Mouse (Mus musculus): ENCODE results near the gene Eps8l1.
A peak's percentile ranks its signal among the peaks of the same experiment; 100 is the strongest.

DNA sequence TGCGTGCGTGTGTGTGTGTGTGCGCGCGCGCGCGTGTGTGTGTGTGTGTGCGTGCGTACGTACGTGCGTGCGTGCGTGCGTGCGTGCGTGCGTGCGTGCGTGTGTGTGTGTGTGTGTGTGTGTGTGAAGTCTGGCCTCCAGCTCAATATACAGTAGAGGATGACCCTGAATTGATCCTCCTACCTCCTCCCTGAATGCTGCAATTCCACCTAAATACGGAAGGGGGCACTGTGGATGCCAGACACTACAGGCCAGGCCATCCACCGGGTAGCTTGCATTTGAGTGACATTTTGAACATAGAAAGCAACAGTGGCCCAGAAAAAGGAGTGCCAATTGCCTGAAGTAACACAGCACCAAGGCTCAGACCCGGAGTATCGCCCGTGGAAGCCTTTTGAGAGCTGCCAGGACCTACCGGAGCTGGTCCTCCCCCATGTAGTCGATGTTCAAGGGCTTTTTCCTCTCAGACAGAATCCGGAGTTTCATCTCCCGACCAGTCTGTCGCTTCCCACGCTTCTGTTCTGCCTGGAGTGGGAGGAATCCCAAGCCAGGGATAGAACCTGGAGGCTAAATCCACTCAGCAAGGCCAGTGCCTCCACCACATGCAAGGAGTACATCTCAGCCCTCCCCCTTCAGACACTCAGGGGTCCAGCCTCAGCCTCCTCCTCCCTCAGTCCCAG lies 47.7 kb downstream of the Eps8l1 start:
- TF ChIP-seq CTCF (IDR thresholded peaks at IDR 0.05; ENCODE audit: low read depth) (peak; percentile 58), EP300 (IDR thresholded peaks at IDR 0.05; ENCODE audit: low read depth) (no peak)

All from liver, postnatal 0 days (tissue).